Mouse (Mus musculus) cerebellum, postnatal 10 days (tissue): ENCODE results near the gene Olfr1100.

Experiments used
- DNase-seq, 2 experiments: peaks; one replicate each; pipeline ENCODE4 v3.0.0; 2021; ENCODE audit warnings: mixed read lengths in 2 of 2

Olfr1100 gene

DNA sequence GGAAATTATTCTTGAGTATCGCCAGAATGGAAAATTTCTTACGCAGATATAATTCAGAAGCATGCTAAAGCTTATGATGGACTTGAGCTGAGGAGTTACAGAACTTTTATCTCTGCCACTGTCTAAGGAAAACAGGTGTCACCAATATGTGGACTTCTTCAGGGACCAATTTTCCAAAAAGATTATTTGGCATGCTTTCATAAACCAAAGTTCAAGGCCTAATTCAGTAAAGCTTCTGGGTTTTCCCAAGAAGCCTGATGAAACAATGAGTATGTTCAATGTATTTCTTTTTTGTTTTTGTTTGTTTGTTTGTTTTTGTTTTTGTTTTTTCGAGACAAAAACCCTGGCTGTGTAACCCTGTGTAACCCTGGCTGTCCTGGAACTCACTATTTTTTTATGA is at the start of gene Olfr1100:
Gene Olfr1100, minus strand, starts transcription at position 101 of the 400 bp plus-strand sequence.
- no peak for DNase-seq

DNA sequence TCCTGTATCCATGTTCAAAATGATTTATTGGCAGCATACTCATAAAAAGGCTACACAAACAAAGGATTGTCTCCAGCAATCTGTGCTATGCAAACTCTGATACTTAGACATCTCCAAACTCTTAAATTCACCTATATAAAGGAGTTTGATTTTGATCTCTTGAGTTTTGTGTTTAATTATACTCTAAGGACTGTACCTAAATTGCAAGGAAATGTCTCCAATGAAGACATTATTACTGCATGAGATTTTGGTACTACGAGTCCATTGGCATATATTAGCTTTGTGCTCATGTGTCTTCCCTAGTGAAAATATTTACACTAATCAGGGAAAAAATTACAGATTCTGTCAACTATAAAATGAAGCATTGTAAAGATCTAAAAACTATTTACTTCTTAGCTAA is 47.2 kb upstream of the Olfr1100 start, which contains the start of gene Olfr1104:
Gene Olfr1104, minus strand, starts transcription at position 101 of the 400 bp plus-strand sequence.
- DNase-seq = no peak

DNA sequence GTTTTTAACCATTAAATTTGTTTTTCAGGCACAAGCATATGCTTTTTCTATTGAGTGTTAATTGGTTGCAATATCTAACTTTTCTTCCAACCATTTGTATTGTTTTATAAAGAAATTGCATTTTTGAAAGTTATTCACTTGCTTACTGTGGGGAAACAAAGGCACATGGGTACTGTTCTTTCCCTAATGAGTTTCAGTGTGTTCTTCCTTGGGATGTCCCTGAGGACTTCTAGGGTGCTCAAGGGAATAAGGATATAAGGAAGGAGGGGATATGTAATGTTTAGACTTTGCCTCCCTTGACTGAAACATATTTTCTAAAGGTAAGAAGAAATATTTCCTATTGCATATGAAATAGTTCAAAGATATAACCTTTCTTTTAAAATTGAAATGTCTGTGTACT is 18.3 kb upstream of the Olfr1100 start, which contains the start of gene Olfr1102:
Gene Olfr1102, plus strand, starts transcription at position 301 of the 400 bp plus-strand sequence.
- DNase-seq = no peak

DNA sequence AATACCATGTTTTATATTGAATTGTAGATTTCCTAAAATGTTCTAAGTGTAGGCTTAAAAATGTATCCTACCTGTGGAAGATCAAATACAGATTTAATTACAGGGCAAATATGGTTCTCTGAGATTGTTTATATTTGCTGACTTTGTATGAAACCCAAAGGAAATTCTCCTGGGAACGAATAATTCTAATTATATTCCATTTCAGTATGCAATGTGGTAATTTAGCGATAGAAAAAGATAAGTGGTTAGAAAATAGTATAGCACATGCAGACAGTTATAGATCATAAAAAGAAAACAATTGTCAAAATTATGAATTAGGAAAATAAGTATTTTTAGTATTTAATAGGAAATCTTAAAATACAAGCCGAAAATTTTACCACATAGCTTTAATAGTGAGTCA is 11.4 kb upstream of the Olfr1100 start, which contains the start of gene Olfr1101:
Gene Olfr1101, minus strand, starts transcription at position 101 of the 400 bp plus-strand sequence.
- no peak for DNase-seq

DNA sequence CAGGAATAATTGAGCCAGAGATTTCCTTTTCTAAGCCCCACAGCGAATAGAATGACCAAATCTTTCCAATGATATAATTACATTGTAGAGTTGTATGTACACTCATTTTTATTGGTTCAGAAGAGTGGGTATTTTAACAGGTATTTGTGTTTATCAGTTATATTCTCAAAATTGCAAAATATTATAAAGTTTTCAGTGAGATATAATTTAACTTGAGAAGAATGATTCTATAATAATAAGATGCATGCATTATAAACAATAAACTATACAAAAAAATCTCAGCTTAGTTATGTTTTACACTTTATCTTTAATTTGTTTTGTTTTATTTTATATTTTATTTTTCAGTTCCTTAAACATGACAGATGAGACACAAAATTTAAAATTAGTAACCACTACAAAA is 19.2 kb downstream of the Olfr1100 start, which contains the start of gene Olfr1099:
Gene Olfr1099, minus strand, starts transcription at position 101 of the 400 bp plus-strand sequence.
- DNase-seq = no peak

DNA sequence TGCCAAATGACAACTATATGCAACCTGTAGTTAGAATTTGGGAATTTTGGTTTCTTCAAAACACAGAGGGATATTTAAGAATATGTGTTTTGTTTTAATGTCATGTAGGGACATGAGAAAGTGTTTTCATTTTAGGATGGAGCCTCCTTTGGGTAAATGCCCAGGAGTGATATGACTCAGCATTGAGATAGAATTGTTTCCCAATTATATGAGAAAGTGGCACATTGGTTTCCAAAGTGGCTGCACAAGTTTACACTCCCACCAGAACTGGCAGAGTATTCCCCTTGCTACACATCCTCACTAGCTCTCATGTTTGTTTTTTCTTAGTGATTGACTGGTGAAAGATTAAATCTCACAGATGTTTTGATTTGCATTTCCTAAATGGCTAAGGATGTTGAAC is 53.2 kb downstream of the Olfr1100 start:
- DNase-seq = no peak
